Mouse (Mus musculus) kidney, embryonic 14.5 days (tissue): ENCODE results near the gene Frem2. TPM values are rescaled to one million over a fixed set of nuclear protein-coding genes. Genes with fewer than 3 reads are reported as not detected.

Experiments used
- ATAC-seq: fragments of 200-750 bp; cut with Nextera tagmentation; 2 replicates; pipeline ENCODE4 v1.8.0; 2017; ENCODE audit warnings: moderate number of reproducible peaks, mild to moderate bottlenecking, moderate TSS enrichment, moderate library complexity; ENCODE audit not compliant: low FRiP score, low TSS enrichment
- H3K27ac ChIP-seq: fragments of 300-500 bp; sonication (generic); 2 replicates; pipeline ENCODE4 v1.5.1; 2014; ENCODE audit warnings: low read depth, mild to moderate bottlenecking, low read length, moderate library complexity, mixed read lengths
- H3K27me3 ChIP-seq: fragments of 300-500 bp; sonication (generic); 2 replicates; pipeline ENCODE4 v1.6.1; 2014; ENCODE audit warnings: mild to moderate bottlenecking, low read length; ENCODE audit not compliant: control insufficient read depth, insufficient read depth
- H3K36me3 ChIP-seq: fragments of 300-500 bp; sonication (generic); 2 replicates; pipeline ENCODE4 v1.6.1; 2014; ENCODE audit warnings: low read length, mixed read lengths; ENCODE audit not compliant: control insufficient read depth, insufficient read depth
- H3K4me1 ChIP-seq: fragments of 300-500 bp; sonication (generic); 2 replicates; pipeline ENCODE4 v1.6.1; 2014; ENCODE audit warnings: low read length, mixed read lengths; ENCODE audit not compliant: control insufficient read depth, insufficient read depth
- H3K4me2 ChIP-seq: fragments of 300-500 bp; sonication (generic); replicated peaks from 2 replicates; pipeline ENCODE4 v1.6.1; 2014; ENCODE audit warnings: low read depth, mild to moderate bottlenecking, low read length
- H3K4me3 ChIP-seq: fragments of 300-500 bp; sonication (generic); 2 replicates; pipeline ENCODE4 v1.5.1; 2014; ENCODE audit warnings: mild to moderate bottlenecking, low read length
- H3K9ac ChIP-seq: fragments of 300-500 bp; sonication (generic); 2 replicates; pipeline ENCODE4 v1.6.1; 2014; ENCODE audit warnings: low read depth, mild to moderate bottlenecking, low read length, moderate library complexity
- H3K9me3 ChIP-seq: fragments of 300-500 bp; sonication (generic); 2 replicates; pipeline ENCODE4 v1.6.1; 2016; ENCODE audit warnings: low read length; ENCODE audit not compliant: control insufficient read depth
- WGBS: fragments of 180-500 bp; shearing (Covaris S2); extraction: QIAGEN DNeasy Blood & Tissue Kit; methylation state at CpG from one replicate; pipeline ENCODE4 v1.1.7; 2014; 5-methylcytosine and 5-hydroxymethylcytosine counted together
- polyA plus RNA-seq: library from polyadenylated mRNA; unstranded; fragments of >200 nt; fragmentation: Nextera tagmentation; extraction: Ambion mirVana; gene quantifications from 2 replicates; pipeline ENCODE4 v1.2.1, GENCODE M21; 2014

Gene Frem2
- polyA plus RNA-seq, 1 experiment from 2014 or later, result 27.0 TPM

DNA sequence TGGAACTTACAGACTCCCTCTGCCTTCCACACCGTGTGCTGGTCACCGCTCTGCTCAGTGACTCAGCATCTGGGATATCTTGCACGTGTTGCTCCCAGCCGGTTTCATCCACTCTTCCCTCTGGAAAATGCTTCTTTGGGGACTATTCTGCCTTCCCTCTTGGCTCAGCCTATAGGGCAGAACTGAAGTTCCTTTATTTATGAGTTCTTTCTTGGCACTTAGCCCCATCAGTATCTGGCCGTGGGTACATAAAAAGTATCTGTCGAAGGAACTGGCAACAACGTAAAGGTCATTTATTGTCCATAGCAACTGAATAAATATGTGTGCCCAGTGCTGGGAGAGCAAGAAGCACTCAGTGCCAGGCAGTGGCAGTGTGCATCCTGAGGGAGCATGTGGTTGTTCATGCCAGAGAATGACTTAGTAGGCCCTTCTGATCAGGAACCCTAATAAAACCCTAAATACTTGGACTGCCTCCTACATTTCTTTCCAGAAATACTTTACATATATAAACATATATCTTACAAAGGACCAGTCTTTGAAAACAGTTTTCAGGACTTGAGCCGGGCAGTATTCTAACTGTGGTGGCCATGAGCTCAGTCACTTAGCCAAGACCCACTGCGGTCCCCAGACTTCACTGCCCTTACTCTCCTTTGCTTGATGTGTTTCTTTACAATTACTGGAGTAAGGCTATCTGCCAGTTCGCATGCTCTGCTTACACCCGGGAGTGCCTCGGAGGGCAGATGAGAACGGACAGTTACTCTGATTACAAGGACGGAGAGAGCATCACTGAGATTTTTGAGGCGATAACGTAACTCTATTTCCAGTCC, 99.6 kb downstream of the Frem2 start:
- Histone ChIP-seq H3K4me3 (no peak overlapping the region), H3K9me3 (no peaks in the 10 kb centered on the region), H3K4me2 (no peak overlapping the region), H3K36me3 (no peaks in the 10 kb centered on the region), H3K4me1 (peaks cover 13% of the 10 kb centered on the region; the same call in 1 of the 2 replicates), H3K9ac (no peak overlapping the region), H3K27me3 (no peaks in the 10 kb centered on the region), H3K27ac (no peak overlapping the region)
- WGBS, result 72% methylated on average over 16 of the region's 16 CpGs
- no peak for ATAC-seq

DNA sequence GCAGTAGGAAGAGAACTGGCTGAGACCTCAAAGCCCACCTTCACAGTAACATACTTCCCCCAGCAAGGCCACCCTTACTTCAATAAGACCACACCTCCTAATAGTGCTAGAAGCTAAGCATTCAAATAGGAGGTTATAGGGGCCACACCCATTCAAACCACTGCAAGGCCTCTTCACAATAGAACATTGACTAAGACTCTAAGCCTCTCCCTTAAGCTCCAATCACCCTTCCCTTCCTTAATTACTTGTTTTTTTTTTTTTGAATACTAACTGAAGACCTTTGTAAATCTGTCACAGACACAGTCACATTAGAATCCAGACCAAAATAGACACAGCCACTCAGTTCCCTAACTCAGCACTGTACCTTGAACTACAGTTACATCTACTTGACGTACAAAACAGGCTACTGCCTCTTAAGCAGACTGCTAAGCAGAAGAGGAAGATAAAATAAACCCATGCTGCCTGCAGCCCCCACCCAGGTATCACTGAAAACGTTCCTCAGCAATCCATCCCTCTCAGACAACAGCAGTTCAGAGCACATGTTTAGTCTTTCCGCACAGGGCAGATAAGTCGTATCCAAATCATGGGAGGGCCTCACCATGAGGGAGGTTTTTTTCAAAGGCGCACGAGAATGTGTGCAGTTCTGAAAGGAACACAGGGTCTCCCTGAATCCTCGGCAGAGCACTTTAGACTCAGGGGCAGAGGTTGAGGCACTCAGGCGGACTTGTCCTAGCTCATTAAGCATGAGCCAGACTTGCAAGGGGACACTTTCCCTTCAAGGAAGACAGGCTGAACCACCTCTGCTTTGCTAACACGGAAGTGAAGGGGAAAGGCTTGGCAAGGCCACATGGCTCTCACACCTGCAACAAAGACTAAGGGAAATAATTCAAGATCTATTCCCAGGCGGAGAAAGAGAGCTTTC, 101.9 kb downstream of the Frem2 start:
- ATAC-seq, result peak; percentile 86
- no peak overlapping the region for H3K4me2 ChIP-seq
- H3K9me3 ChIP-seq, result no peaks in the 10 kb centered on the region
- peaks cover 13% of the 10 kb centered on the region; the same call in 1 of the 2 replicates for H3K4me1 ChIP-seq
- no peaks in the 10 kb centered on the region for H3K36me3 ChIP-seq
- no peaks in the 10 kb centered on the region for H3K27me3 ChIP-seq
- 33% methylated on average over 10 of the region's 10 CpGs for WGBS
- no peak overlapping the region for H3K9ac ChIP-seq
- peak overlapping the region; percentile 67; the same call in 1 of the 2 replicates for H3K27ac ChIP-seq
- H3K4me3 ChIP-seq, result no peak overlapping the region

DNA sequence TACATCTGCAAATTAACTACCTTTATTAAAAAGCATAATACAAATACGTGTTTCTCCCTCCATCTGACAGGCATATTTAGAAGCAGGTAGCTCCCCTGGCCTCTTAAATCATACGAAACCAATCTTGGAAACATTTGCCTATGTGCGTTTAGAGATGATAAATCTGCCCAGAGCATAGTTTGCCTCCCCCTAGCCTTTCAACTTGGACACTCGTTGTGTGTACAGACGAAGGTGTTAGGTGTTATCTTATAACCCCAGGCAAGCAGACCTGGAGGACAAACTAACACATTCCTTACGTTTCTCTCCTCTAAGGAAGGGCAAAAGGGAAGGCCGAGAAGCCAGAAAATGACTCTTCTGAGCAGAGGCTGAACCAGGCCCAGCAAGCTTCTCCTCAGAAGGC, 104.5 kb downstream of the Frem2 start:
- no peak overlapping the region for H3K4me2 ChIP-seq
- H3K4me1 ChIP-seq, result peaks cover 8% of the 10 kb centered on the region; the same call in 1 of the 2 replicates
- ATAC-seq, result no peak
- WGBS, result 41% methylated on average over 7 of the region's 7 CpGs
- H3K36me3 ChIP-seq, result peaks cover 6% of the 10 kb centered on the region; the same call in 1 of the 2 replicates
- no peak overlapping the region for H3K27ac ChIP-seq
- no peaks in the 10 kb centered on the region for H3K27me3 ChIP-seq
- no peak overlapping the region for H3K9ac ChIP-seq
- H3K9me3 ChIP-seq, result no peaks in the 10 kb centered on the region
- no peak overlapping the region for H3K4me3 ChIP-seq

DNA sequence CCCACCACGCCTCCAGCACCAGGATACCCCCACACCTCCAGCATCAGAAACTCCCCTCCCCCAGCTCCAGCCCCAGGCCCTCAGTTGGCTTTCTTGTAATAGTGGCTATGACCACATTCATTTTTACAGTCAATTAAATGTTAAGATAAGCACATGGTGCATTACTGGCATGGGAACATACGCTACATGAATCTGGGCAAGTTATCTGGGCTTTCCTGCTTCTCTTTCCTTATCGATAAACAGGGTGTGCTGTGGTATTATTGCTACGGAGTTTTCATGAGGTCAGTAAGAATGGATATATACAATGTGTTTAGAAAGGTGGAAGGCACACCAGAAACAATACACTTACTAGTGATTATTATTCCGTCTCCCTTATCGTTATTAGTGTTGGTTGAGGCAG, 125.1 kb downstream of the Frem2 start:
- no peak overlapping the region for H3K9ac ChIP-seq
- no peak overlapping the region for H3K27ac ChIP-seq
- no peaks in the 10 kb centered on the region for H3K4me1 ChIP-seq
- WGBS, result 91% methylated on average over 6 of the region's 6 CpGs
- H3K9me3 ChIP-seq, result no peaks in the 10 kb centered on the region
- ATAC-seq, result no peak
- no peaks in the 10 kb centered on the region for H3K27me3 ChIP-seq
- H3K4me3 ChIP-seq, result no peak overlapping the region
- H3K36me3 ChIP-seq, result peaks cover 12% of the 10 kb centered on the region
- no peak overlapping the region for H3K4me2 ChIP-seq

DNA sequence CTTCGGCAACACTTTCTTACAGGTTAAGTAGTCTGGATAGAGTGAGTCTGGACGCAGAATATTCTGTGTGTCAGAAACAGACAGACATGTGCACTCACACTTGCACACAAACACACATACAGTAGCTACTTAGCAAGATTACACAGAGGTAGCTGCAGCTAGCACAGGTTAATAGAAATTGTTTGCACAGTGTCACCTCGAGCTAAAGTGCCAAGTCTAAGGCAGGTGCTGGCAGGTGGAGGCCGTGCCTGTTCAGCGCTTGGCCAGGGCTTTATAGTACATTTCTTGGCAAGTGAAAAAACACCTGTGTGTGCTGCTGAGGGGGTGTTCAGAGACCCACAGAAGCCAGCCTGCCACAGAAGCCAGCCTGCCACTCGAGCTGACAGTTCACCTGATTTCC, 126.8 kb downstream of the Frem2 start:
- Histone ChIP-seq H3K27ac (no peak overlapping the region), H3K4me3 (no peak overlapping the region), H3K36me3 (peaks cover 3% of the 10 kb centered on the region; the same call in 1 of the 2 replicates), H3K27me3 (no peaks in the 10 kb centered on the region), H3K9ac (no peak overlapping the region), H3K4me1 (no peaks in the 10 kb centered on the region), H3K9me3 (no peaks in the 10 kb centered on the region), H3K4me2 (no peak overlapping the region)
- no peak for ATAC-seq
- WGBS, result 88% methylated on average over 6 of the region's 6 CpGs

DNA sequence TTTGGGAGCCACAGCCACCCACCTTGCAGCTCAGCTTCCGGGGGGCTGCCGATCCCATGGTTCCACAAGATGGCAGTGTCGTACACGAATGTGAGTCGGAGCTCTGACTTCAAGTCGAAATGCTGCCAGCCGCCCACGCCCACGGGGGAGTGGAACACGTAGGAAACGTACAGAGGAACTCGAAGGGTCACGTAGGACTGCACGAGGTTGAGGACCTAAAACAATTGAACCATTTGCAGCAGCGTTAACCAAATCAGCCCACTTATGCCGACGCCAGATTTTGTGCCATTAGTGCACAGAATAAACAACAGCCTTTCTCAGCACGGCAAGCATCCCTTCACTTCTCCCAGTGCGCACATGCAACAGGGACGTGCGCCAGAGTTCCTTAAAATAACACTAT, 131.4 kb downstream of the Frem2 start:
- H3K9ac ChIP-seq, result no peak overlapping the region
- 22% methylated on average over 21 of the region's 21 CpGs for WGBS
- no peaks in the 10 kb centered on the region for H3K4me1 ChIP-seq
- H3K27me3 ChIP-seq, result no peaks in the 10 kb centered on the region
- ATAC-seq, result 0 out of 2 replicates have a peak, but pooled peaks have one; percentile 66
- H3K4me3 ChIP-seq, result peak overlapping the region; percentile 22; the same call in 1 of the 2 replicates
- H3K27ac ChIP-seq, result no peak overlapping the region
- no peaks in the 10 kb centered on the region; the same call in 1 of the 2 replicates for H3K36me3 ChIP-seq
- peak overlapping the region; percentile 46 for H3K4me2 ChIP-seq
- H3K9me3 ChIP-seq, result no peaks in the 10 kb centered on the region

DNA sequence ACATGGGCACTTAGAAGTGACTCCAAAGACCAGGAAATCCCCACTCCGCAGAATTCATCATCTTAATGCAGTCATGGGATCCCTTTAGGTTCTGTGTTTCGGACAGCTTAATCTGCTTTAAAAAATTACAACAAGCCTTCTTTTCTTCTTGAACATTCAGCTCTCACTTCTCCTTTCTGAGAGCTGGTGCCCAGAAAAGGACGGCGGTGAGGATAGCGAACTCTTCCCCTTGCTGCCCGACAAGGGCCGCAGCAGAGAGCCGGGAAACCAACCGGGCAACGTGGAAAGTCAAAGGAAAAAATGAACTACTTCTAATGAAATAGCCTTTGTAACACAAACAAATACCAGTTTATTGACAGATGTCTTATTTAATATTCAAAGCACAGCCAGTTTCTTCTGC, 134.4 kb downstream of the Frem2 start:
- no peak for ATAC-seq
- Histone ChIP-seq H3K9me3 (no peaks in the 10 kb centered on the region), H3K27ac (no peak overlapping the region), H3K4me1 (no peaks in the 10 kb centered on the region), H3K27me3 (no peaks in the 10 kb centered on the region), H3K4me3 (no peak overlapping the region), H3K9ac (no peak overlapping the region), H3K36me3 (peaks cover 9% of the 10 kb centered on the region; the same call in 1 of the 2 replicates), H3K4me2 (no peak overlapping the region)
- WGBS, result 96% methylated on average over 10 of the region's 10 CpGs

DNA sequence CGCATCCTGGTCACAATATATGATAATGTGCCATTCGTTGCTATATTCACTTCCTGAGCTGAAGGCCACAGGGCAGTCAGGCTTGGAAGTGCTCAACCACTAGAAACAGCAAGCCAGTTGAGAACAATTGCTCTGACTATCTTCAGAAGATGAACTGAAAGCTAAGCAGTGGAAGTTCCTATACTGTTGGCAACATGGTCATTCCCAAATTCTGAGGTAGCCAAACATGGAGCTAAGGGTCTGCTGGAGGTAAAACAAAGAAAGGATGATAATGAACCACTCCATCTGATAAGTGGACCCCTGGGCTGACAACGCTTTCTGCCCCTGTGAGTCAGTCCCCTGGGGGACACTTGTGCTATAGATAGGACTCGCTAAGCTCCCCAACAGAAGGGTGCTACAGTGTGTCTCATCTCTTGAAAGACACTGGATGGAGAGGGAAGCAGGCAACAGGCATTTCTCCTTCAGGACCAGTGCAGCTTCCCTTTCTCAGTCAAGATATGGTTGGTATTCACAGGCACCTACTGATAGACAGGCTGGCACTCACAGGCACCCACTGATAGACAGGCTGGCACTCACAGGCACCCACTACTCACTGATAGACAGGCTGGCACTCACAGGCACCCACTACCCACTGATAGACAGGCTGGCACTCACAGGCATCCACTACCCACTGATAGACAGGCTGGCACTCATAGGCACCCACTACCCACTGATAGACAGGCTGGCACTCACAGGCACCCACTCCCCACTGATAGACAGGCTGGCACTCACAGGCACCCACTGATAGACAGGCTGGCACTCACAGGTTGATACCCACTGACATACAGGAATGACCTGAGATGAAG, 142.7 kb downstream of the Frem2 start:
- H3K36me3 ChIP-seq, result peaks cover 11% of the 10 kb centered on the region; the same call in 1 of the 2 replicates
- 90% methylated on average over 4 of the region's 4 CpGs for WGBS
- no peaks in the 10 kb centered on the region for H3K27me3 ChIP-seq
- no peaks in the 10 kb centered on the region for H3K4me1 ChIP-seq
- no peak for ATAC-seq
- no peak overlapping the region for H3K4me2 ChIP-seq
- H3K9ac ChIP-seq, result no peak overlapping the region
- no peaks in the 10 kb centered on the region for H3K9me3 ChIP-seq
- no peak overlapping the region for H3K27ac ChIP-seq
- H3K4me3 ChIP-seq, result no peak overlapping the region
